Mouse (Mus musculus): Measurements from ENCODE around the gene Eif3i. TPM values are rescaled to one million over a fixed set of nuclear protein-coding genes. Genes with fewer than 3 reads are reported as not detected.

Gene Eif3i
- total and polyA plus RNA-seq, 3 experiments: 446 to 753 (median 667) TPM

DNA sequence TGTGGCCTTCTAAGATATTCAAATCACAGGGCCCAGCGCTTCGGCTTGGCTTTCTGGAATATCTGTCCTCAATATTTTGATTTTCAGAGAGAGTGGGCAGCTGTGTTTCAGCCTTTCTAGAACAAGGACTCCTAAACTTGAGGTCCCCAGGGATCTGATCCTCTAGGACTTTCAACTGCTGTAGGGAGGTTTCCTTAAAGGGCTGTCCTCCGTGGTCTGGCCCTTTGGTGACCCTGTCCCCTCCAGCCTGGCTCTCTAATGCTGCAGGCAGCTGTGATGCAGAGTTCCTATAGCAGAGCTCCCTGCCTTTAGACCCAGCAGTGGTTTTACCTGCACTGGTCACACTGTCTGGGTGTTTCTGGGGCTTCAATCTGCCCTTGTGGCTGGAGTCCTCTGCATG is 16.2 kb upstream of the Eif3i start:
- Histone ChIP-seq H3K4me2 (ENCODE audit: insufficient read depth, low read depth, poor library complexity, severe bottlenecking) (no peak overlapping the region), H3K9ac (ENCODE audit: insufficient read depth, low read depth) (no peak overlapping the region), H3K9me3 (replicated peaks; ENCODE audit: low read length) (no peaks in the 10 kb centered on the region), H3K27ac (ENCODE audit: insufficient read depth, low read depth) (no peak overlapping the region), H3K27me3 (replicated peaks) (no peaks in the 10 kb centered on the region), H3K79me2 (replicated peaks; ENCODE audit: control insufficient read depth, extremely low read depth, insufficient read depth, poor library complexity, severe bottlenecking) (no peaks in the 10 kb centered on the region), H3K4me1 (ENCODE audit: control insufficient read depth in 1 of 2, insufficient read depth in 2 of 2) (peaks cover 3 to 47% of the 10 kb centered on the region in 2 experiments), H3K36me3 (replicated peaks in 1 of 2; ENCODE audit: control insufficient read depth in 1 of 2, insufficient read depth in 1 of 2, low read length in 1 of 2) (peaks cover 19 to 54% of the 10 kb centered on the region in 2 experiments), H3K4me3 (replicated peaks in 1 of 3; ENCODE audit: low read depth in 2 of 3, low read length in 2 of 3, poor library complexity in 1 of 3) (no peak overlapping the region)
- TF ChIP-seq MAX (IDR thresholded peaks at IDR 0.05; ENCODE audit: low read length): no peak
- no peak for TF ChIP-seq UBTF (IDR thresholded peaks at IDR 0.05; ENCODE audit: low read depth, low read length)
- TF ChIP-seq JUND (conservative IDR thresholded peaks at IDR 0.05; ENCODE audit: low read depth, low read length): no peak
- TF ChIP-seq CHD1 (IDR thresholded peaks at IDR 0.05; ENCODE audit: low read depth, low read length): no peak
- no peak for TF ChIP-seq CTCF (conservative IDR thresholded peaks at IDR 0.05 in 1 of 2, IDR thresholded peaks at IDR 0.05 in 1 of 2; ENCODE audit: low read depth in 2 of 2, low read length in 2 of 2)
- no peak for TF ChIP-seq ETS1 (conservative IDR thresholded peaks at IDR 0.05; ENCODE audit: low read depth, low read length)
- no peak for TF ChIP-seq USF1 (IDR thresholded peaks at IDR 0.05; ENCODE audit: low read depth, low read length)
- TF ChIP-seq NELFE (IDR thresholded peaks at IDR 0.05; ENCODE audit: low read depth, low read length): no peak
- TF ChIP-seq EP300 (IDR thresholded peaks at IDR 0.05; ENCODE audit: low read length): no peak
- TF ChIP-seq MEF2A (IDR thresholded peaks at IDR 0.05; ENCODE audit: borderline replicate concordance, low read depth, low read length): no peak
- TF ChIP-seq POLR2A (IDR thresholded peaks at IDR 0.05; ENCODE audit: low read depth, low read length): no peak
- TF ChIP-seq ZMIZ1 (IDR thresholded peaks at IDR 0.05; ENCODE audit: low read depth, low read length): no peak
- TF ChIP-seq RCOR1 (conservative IDR thresholded peaks at IDR 0.05; ENCODE audit: low read depth, low read length): no peak
- no peak for DNase-seq (ENCODE audit: extremely low read depth)
- dilution Hi-C loops (cut with MboI; ENCODE audit: extremely low pct_ligation_motif_present, extremely low pct_unique_long_range_greater_than_20kb, low sequenced_read_pairs) (no loop called here), in situ Hi-C loops (cut with MboI; ENCODE audit: low pct_ligation_motif_present, low pct_unique_long_range_greater_than_20kb, low sequenced_read_pairs) (loop anchor here (25.0 kb wide), 1 partner anchor 254 kb away; no protein-coding TSS in a partner anchor)

DNA sequence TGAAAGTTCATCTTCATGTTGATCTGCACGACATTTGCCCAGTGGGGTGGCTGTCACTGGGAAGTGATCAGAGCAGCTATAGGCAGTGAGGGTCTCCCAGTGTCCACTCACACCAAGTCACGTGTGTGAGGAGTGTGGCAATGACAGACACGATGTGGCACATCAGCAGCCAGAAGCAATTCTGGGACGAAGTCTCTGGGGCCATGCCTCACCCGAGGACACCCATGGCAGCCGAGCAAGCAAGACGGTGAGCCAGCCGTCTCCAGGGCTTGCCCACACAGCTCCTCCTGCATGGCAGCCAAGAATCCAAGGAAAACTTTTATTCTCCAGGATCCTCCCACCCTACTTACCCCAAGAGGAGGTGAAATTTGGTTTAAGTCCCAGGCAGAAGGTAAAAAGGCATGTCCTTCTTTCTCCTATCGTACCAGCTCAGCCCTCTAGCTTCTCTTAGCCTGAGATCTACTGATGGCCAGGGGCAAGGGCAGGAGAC is 15.4 kb upstream of the Eif3i start:
- in situ Hi-C loops (cut with MboI; ENCODE audit: low pct_ligation_motif_present, low pct_unique_long_range_greater_than_20kb, low sequenced_read_pairs): loop anchor here (25.0 kb wide), 1 partner anchor 254 kb away; no protein-coding TSS in a partner anchor
- H3K27ac ChIP-seq (ENCODE audit: insufficient read depth, low read depth): no peak overlapping the region
- no peak overlapping the region for H3K4me2 ChIP-seq (ENCODE audit: insufficient read depth, low read depth, poor library complexity, severe bottlenecking)
- peaks cover 19 to 62% of the 10 kb centered on the region in 2 experiments for H3K36me3 ChIP-seq (replicated peaks in 1 of 2; ENCODE audit: control insufficient read depth in 1 of 2, insufficient read depth in 1 of 2, low read length in 1 of 2)
- H3K4me1 ChIP-seq (ENCODE audit: control insufficient read depth in 1 of 2, insufficient read depth in 2 of 2): peaks cover 3 to 46% of the 10 kb centered on the region in 2 experiments
- H3K27me3 ChIP-seq (replicated peaks): no peaks in the 10 kb centered on the region
- dilution Hi-C loops (cut with MboI; ENCODE audit: extremely low pct_ligation_motif_present, extremely low pct_unique_long_range_greater_than_20kb, low sequenced_read_pairs): no loop called here
- no peak overlapping the region for H3K4me3 ChIP-seq (replicated peaks in 1 of 3; ENCODE audit: low read depth in 2 of 3, low read length in 2 of 3, poor library complexity in 1 of 3)
- no peaks in the 10 kb centered on the region for H3K9me3 ChIP-seq (replicated peaks; ENCODE audit: low read length)
- TF ChIP-seq CHD1 (IDR thresholded peaks at IDR 0.05; ENCODE audit: low read depth, low read length) (no peak), JUND (conservative IDR thresholded peaks at IDR 0.05; ENCODE audit: low read depth, low read length) (no peak), TCF12 (IDR thresholded peaks at IDR 0.05; ENCODE audit: low read depth, low read length) (no peak), ETS1 (conservative IDR thresholded peaks at IDR 0.05; ENCODE audit: low read depth, low read length) (no peak), MAFK (IDR thresholded peaks at IDR 0.05; ENCODE audit: insufficient replicate concordance, low read length) (no peak), E2F4 (IDR thresholded peaks at IDR 0.05; ENCODE audit: insufficient replicate concordance, low read depth, low read length) (no peak), ZMIZ1 (IDR thresholded peaks at IDR 0.05; ENCODE audit: low read depth, low read length) (no peak), TBP (conservative IDR thresholded peaks at IDR 0.05; ENCODE audit: low read depth, low read length) (no peak), GABPA (IDR thresholded peaks at IDR 0.05; ENCODE audit: insufficient replicate concordance, low read depth, low read length) (no peak), RCOR1 (conservative IDR thresholded peaks at IDR 0.05; ENCODE audit: low read depth, low read length) (no peak)
- no peak for DNase-seq (ENCODE audit: extremely low read depth)
- no peaks in the 10 kb centered on the region for H3K79me2 ChIP-seq (replicated peaks; ENCODE audit: control insufficient read depth, extremely low read depth, insufficient read depth, poor library complexity, severe bottlenecking)
- H3K9ac ChIP-seq (ENCODE audit: insufficient read depth, low read depth): no peak overlapping the region

All from CH12.LX (cell line).